Mouse (Mus musculus) lung, adult 10 weeks (tissue): ENCODE measurements around the gene Reg3g. TPM values are rescaled to one million over a fixed set of nuclear protein-coding genes. Genes with fewer than 3 reads are reported as not detected.

ENCODE experiments used
- polyA plus RNA-seq: library from polyadenylated mRNA; stranded (reverse); fragments of 350-450 nt; fragmentation: Illumina TruSeq; extraction: RNeasy Lipid Tissue Mini Kit (QIAGEN cat#74804); gene quantifications from one replicate; pipeline ENCODE4 v1.2.3, GENCODE M21; 2014; ENCODE audit warnings: low read depth, low replicate concordance; ENCODE audit not compliant: insufficient read depth

Gene Reg3g
- 96.9 TPM for polyA plus RNA-seq

GRCm38 (mm10) chr6:78468772-78469171, at the start of gene Reg3g:
Gene Reg3g (minus strand): TSS chr6:78468872.

GRCm38 (mm10) chr6:78422411-78422810, 46.3 kb downstream of the Reg3g start, which contains the start of gene Reg1:
Gene Reg1 (plus strand): TSS chr6:78422711.

Other genes starting within 250 kb of the Reg3g start
- not detected for gene Reg3b, start 98.2 kb downstream of the Reg3g start, polyA plus RNA-seq
- not detected for gene Reg3d, start 90.0 kb downstream of the Reg3g start, polyA plus RNA-seq
- not detected for gene Reg3a, start 88.2 kb downstream of the Reg3g start, polyA plus RNA-seq
- not detected for gene Reg2, start 73.2 kb downstream of the Reg3g start, polyA plus RNA-seq
- not detected for gene Reg1, start 46.2 kb downstream of the Reg3g start, polyA plus RNA-seq